Mouse (Mus musculus): ENCODE data around the gene Tgfbi.

DNA sequence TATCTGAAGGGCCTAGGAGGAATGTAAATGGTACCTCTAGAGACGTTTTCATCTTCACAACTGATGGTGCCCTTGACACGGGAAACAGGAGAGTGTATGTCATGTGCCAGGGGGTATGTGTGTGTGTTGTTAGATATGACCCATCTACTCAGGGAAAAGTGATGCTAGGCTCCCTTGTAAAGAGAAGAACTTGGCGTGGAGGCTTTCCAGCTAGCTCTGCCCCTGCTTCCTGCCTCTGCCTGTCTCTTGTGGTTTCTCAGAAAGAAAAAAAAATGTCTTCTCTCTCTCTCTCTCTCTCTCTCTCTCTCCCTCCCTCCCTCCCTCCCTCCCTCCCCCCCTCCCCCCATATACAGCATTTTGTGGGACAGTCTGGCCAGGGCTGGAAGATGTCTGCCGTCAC lies 72.6 kb downstream of the Tgfbi start:
- TF ChIP-seq POLR2A (IDR thresholded peaks at IDR 0.05; ENCODE audit: control insufficient read depth, extremely low read depth, insufficient read depth, low read length, poor library complexity) (no peak), CTCF (IDR thresholded peaks at IDR 0.05; ENCODE audit: borderline replicate concordance, control insufficient read depth, extremely low read depth, insufficient read depth, low read length, poor library complexity) (no peak)
